Mouse (Mus musculus): ENCODE results near the gene Wdr93. TPM values are rescaled to one million over a fixed set of nuclear protein-coding genes. Genes with fewer than 3 reads are reported as not detected.

Wdr93 gene
- not detected for polyA plus RNA-seq (2015; fragmentation: Illumina TruSeq; extraction: RNeasy Lipid Tissue Mini Kit (QIAGEN cat#74804); ENCODE audit: insufficient read depth, low replicate concordance)

DNA sequence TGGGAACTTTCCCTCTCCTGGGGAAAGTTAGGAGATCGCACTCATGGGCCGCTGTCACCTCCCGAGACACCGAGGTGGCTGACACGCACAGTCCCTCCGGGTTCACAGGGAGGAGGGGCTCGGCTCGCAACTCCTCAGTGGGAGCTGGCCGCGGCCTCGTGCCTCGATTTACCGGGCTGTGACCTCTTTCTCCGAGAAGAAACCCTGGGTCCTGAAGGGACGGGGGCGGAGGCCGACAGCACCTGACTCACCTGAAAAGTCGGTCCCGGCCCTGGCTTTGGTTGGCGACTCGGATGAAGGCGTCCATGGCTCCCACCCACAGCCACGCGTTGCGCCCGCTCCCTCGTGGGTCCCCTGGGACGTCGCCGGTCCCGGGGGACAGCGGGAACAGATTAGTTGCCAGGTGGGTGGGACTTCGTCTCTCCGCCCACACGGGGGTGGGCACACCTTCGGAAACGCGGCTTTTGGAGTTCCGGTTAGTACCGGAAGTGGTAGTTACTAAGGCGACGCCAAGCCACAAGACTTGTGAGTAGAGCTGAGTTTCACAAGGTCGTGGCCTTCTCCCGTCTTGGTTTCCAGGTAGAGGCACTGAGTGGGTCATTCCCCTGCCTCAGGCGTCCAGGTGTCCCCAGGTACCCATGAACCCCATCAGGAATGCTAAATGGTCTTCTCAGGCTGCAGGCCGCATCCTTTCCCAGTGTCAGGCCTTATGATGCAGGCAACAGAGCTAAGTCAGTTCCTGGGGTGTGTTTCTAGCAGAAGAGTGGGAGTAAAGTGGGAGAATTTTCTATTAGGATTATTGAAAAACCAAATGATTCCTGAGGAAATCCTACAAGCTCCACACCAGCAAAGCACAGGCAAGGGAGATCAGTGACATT is at the start of gene Wdr93, which contains the start of gene Pex11a:
TSS of gene Wdr93 (plus strand) at position 505 of the 878 bp plus-strand sequence.
TSS of gene Pex11a (minus strand) at position 473 of the 878 bp plus-strand sequence.

DNA sequence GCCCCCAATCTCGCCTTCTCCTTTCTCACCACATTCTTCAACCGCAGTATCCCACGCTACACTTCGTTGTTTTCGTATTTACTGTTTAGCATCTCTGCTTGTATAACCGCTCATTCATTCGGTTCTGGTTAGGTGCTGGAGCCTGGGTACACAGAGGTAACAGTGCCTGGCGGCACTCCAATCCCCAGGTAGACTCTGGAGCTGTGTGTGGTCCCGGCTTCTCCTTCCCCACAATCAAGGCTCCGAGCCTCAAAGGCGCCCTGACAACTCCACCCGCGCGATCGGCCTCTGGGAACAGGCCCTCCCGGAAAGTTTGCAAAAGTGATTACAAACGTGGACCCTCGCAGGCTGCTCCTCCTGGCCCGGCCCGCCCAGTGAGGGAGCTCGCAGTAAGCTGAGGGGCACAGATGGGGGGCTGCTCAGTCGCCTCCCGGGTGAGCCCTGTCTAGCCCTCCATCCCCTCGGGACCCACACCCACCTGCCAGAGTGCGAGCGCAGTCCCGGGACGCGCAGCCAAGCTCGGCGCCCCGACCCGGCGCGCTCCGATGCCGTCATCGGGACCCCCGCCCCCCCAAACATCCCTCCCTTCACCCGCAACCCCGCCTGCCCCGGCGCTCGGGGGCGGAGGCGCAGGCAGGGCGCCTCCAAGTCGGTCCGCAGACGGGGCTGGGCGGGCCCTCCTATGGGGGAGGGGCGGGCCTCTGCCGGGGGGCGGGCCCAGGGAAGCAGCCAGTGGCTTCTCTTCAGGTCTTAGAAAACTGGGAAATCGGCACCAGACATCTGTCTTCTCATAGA is 27.6 kb upstream of the Wdr93 start, which contains the start of gene Kif7:
TSS of gene Kif7 (minus strand) at position 534 of the 795 bp plus-strand sequence.

GRCm38 (mm10) chr7:79732622-79733021 is 10.3 kb upstream of the Wdr93 start, which contains the start of gene Plin1:
Gene Plin1 (minus strand): TSS chr7:79732903.

GRCm38 (mm10) chr7:79793688-79794087 is 50.7 kb downstream of the Wdr93 start, which contains the start of gene Mesp1:
Gene Mesp1 (minus strand): TSS chr7:79793788.

GRCm38 (mm10) chr7:79810611-79811506 is 67.9 kb downstream of the Wdr93 start, which contains the start of gene Mesp2:
Gene Mesp2 (plus strand): TSS chr7:79810727.

Other genes with a start within 250 kb of the Wdr93 start
- gene Rhcg, start 125.5 kb upstream of the Wdr93 start, polyA plus RNA-seq (2015; fragmentation: Illumina TruSeq; extraction: RNeasy Lipid Tissue Mini Kit (QIAGEN cat#74804); ENCODE audit: insufficient read depth, low replicate concordance): not detected
- 3.0 TPM for gene Ticrr, start 83.0 kb upstream of the Wdr93 start, polyA plus RNA-seq (2015; fragmentation: Illumina TruSeq; extraction: RNeasy Lipid Tissue Mini Kit (QIAGEN cat#74804); ENCODE audit: insufficient read depth, low replicate concordance)
- gene Kif7, start 27.4 kb upstream of the Wdr93 start, polyA plus RNA-seq (2015; fragmentation: Illumina TruSeq; extraction: RNeasy Lipid Tissue Mini Kit (QIAGEN cat#74804); ENCODE audit: insufficient read depth, low replicate concordance): 0.47 TPM
- 0.76 TPM for gene Plin1, start 10.3 kb upstream of the Wdr93 start, polyA plus RNA-seq (2015; fragmentation: Illumina TruSeq; extraction: RNeasy Lipid Tissue Mini Kit (QIAGEN cat#74804); ENCODE audit: insufficient read depth, low replicate concordance)
- 3.9 TPM for gene Pex11a, start within 50 bp of the Wdr93 start, polyA plus RNA-seq (2015; fragmentation: Illumina TruSeq; extraction: RNeasy Lipid Tissue Mini Kit (QIAGEN cat#74804); ENCODE audit: insufficient read depth, low replicate concordance)
- not detected for gene Mesp1, start 50.6 kb downstream of the Wdr93 start, polyA plus RNA-seq (2015; fragmentation: Illumina TruSeq; extraction: RNeasy Lipid Tissue Mini Kit (QIAGEN cat#74804); ENCODE audit: insufficient read depth, low replicate concordance)
- gene Mesp2, start 67.6 kb downstream of the Wdr93 start, polyA plus RNA-seq (2015; fragmentation: Illumina TruSeq; extraction: RNeasy Lipid Tissue Mini Kit (QIAGEN cat#74804); ENCODE audit: insufficient read depth, low replicate concordance): not detected
- 33.3 TPM for gene Anpep, start 117.9 kb downstream of the Wdr93 start, polyA plus RNA-seq (2015; fragmentation: Illumina TruSeq; extraction: RNeasy Lipid Tissue Mini Kit (QIAGEN cat#74804); ENCODE audit: insufficient read depth, low replicate concordance)
- 21.9 TPM for gene Ap3s2, start 177.5 kb downstream of the Wdr93 start, polyA plus RNA-seq (2015; fragmentation: Illumina TruSeq; extraction: RNeasy Lipid Tissue Mini Kit (QIAGEN cat#74804); ENCODE audit: insufficient read depth, low replicate concordance)
- gene Arpin, start 192.2 kb downstream of the Wdr93 start, polyA plus RNA-seq (2015; fragmentation: Illumina TruSeq; extraction: RNeasy Lipid Tissue Mini Kit (QIAGEN cat#74804); ENCODE audit: insufficient read depth, low replicate concordance): 9.6 TPM